Mouse (Mus musculus) erythroid progenitor cell, adult 5-6 weeks (primary cell): ENCODE measurements at regions not wholly inside any gene's neighbourhood (a gene's known extent, or its start where the extent isn't known, plus 50 kb on each side); places are given as distances from the start of the nearest gene placed in this dataset.

Experiments used
- ATAC-seq: replicated peaks from 2 replicates; pipeline ENCODE4 v1.8.0; 2016; ENCODE audit warnings: moderate number of reproducible peaks, mild to moderate bottlenecking, moderate TSS enrichment, inconsistent platforms; ENCODE audit not compliant: poor library complexity, low FRiP score, severe bottlenecking

DNA sequence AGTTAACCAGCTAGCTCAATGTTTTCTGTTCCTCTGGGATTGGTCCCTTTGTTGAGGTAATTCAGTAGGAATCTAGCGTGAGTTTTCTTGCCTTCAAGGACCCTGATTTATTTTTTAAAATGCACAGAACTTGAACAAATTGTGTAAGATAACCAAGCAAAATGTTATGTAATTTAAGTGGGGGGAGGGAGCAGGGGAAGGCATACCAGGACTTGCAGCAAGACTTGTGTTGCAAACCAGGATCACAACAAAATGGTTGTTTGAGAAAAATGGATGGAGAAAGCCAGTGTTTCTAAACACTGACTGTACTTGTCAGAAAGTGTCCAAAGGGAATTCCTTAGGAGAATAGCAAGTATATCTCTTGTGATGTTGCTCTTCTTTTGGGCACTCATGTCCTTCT lies 120.5 kb upstream of the Klf6 start:
- no peak for ATAC-seq

DNA sequence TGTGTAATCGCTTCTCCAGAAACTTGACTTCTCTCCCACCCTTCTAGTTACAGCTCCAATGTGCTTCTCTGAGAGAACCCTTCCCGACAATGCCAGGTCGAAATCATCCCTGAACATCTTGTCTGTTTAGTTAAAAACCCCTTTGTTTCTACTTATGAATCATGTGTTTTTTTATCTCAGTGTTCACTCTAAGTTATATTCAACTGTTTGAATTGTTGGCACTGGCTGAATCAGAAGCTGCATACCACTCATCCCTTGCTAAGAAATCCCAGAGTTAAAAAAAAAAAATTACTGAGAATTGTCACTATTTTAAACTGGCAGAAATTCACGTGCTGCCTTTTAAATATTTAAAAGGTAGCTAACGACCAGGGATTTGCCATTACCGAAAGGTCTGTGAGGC lies 116.3 kb upstream of the Klf6 start:
- no peak for ATAC-seq

DNA sequence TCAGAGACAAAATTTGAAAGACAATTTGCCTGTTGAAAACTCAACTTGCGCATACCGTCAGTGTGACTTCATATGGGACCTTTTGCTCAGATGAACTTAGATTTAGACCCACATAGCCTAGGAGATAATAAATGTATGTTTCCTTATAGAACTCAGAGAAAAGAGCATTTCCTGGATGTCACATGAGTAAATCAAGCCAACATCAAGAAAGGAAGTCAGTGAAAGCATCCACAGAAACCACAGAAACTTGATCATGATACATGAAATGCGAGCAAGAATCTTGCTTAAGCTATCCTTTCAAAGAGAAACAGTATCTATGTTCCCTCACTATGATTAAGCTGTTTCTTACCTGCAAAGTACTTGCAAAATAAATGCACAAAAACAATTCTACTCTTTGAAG lies 104.1 kb upstream of the Klf6 start:
- ATAC-seq = no peak

DNA sequence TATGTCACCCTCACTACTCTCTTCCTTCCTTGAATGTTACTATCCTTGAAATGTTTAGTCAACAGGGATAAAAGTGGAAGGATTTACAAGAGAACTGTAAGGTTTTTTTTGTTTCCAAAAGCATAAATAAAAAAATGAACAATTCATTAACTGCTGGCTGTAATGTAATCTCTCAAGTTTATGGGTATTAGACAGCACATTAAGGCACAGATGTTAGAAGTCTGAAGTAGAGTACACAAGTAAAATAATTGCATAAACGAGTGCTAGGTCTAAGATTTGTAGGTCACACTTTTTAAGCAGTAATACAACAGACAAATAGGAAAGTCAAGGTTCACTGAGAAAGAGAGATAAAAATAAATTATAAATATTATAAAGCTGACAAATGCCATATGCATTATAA lies 103.3 kb upstream of the Klf6 start:
- ATAC-seq = no peak

DNA sequence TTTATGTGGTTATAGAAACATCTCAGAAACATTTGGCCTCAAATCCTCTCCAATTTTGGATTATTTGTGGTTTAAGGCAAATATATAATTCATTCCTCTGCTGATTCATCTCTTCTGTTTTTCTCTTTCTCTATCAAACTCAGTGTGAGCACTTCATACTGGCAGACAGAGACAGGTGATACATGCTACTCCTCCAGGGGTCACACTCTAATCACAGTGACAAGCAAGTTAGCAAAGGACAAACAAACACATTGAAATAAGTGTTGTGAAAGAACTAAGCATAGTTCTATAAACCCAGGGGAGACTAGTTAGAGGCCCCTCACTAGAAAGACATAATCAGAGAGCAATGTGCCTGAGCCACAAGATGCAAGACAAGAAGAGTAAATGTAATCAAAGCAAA lies 101.3 kb upstream of the Klf6 start:
- ATAC-seq = no peak

DNA sequence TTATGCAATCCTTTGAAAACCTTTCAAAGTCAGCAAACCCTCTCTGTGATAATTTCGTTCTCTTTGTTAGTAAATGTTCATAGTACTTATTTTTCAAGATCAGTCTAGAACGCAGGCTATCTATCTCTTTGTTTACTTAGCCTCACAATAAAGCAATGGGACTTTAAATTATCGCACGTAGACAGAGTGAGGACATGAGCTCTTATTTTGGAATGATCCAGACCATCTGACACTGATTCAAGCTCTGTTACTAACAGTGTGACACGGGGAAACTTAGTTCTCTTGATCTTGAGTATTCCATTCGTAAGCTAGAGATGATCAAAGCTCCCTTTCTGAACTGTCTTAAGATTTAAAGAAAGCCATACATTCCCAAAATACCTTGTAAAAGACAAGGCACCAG lies 94.9 kb upstream of the Klf6 start:
- ATAC-seq = no peak

DNA sequence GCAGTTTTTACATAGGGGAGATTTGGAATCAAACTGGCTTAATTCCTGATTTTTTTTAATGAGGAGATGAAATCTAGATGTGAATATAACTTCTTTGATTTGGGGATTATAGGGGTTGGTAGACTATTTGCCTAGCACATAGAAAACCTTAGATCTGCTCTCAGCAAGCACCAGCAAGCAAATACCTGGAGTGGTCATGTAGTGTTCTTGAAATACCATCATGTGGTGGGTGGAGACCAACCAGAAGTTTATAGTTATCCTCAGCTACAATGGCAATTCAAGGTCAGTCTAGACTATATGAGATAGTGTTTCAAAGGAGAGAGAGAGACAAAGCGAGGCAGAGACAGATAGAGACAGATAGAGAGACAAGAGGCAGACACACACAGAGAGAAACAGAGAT lies 94.1 kb upstream of the Klf6 start:
- no peak for ATAC-seq

DNA sequence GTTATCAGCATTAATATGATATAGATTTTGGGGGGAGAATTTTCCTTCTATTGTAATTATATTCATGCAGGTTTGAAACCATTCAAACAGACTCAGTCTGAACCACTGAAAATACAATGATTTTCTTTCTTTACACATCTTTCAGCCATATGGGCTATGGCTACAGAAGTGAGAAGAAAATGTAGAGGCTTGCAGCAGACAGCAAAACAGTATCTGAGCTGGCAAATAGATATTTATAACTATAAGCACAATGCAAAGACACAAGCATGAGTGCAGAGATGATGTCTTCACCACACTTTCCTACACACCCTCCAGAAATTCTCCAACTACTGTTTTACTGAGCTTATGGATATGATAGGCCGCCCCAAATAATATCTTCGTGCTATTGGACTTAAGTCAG lies 92.6 kb upstream of the Klf6 start:
- no peak for ATAC-seq

DNA sequence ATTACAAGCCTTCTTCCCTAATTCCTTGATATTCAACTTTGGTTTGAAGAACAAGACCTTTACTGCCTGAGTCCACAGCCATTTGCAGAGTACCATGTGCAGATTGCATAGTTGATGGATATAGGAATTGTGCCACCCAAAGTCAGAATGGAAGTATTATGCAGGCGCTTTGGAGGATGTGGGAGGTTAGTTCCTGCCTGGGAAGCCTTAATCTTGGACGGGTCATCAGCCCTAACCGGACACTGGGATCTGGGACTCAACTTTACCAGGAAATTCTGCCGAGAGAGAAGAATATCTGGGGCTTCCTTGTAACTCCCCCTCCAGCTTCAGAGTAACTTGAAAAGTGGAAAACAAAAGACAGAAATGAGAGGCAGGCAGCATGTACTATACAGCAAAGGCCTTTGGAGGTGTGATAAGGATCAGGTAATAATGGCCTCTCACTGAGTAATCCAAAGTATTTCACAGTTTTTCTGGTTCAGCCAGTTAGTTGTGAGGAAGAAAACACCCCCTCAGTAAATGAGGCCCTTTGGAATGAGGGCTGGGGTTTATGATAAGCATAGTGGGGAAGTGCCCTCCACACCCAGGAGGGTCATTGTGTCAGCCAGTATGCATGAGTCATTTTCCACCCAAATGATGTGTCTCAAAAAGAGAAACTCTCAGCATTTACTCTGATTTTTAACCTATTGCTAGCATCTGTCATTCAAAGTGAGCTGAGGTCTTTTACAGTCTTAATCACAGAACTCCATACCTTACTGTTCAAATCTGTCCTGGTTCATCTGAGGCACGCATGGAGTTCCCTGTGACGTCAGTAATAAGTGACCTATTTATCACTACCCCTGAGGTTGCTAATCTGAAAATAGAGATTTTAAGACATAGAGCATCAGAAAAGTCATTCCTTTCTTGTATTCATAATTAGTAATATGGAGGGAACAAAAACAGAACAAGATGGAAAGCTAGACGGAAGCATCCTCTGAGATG lies 91.7 kb upstream of the Klf6 start:
- ATAC-seq = no peak

DNA sequence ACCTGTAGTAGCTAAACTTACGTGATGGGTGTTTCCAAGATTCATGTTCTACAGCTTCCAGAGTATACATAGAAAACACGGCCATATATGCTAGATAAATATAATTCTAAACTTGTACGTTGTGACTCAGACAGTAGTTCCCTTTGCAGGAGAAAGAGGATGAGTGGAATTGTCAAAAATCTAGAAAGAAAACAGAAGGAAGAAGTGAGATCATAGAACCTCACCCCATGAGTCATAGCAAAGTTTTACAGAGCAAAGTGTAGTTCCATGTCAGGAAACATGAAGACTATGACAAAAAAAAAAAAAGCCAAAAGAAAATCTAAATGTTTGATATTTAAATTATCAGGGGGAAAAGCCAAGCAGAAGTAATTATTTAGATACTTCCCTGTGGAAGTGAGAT lies 87.5 kb upstream of the Klf6 start:
- no peak for ATAC-seq

DNA sequence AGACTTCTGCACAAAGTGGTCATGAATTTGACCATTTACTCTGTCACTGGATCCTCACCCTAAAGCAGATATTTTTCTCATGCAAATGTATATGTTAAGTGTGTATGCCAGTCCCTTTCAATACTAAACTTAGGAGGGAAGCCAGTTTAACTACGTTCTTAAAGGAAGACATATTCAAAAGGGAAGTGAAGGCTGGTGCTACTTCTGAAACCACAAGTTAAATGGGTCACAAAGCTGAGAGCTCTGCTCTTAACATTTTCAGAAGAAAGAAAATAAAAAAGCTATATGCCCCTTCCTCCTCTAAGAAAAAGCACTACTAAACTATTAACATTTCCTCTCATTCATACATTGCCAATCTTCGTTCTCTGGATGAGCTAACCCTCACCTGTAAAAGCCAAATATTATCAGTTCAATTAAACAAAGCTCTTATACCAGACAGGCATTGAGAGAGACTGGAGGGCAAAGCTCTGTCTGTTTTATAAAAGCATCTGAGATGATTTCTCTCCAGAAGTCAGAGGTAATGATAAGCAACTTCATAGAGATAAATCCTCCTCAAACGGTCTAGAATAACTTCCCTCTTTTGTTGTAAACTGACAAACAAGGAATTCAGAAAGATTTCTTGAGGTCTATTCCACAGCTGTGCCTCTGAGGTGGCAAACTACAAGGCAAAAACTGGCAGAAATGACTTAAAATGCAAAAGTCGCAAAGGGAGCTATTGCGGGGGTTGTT lies 82.7 kb upstream of the Klf6 start:
- no peak for ATAC-seq

DNA sequence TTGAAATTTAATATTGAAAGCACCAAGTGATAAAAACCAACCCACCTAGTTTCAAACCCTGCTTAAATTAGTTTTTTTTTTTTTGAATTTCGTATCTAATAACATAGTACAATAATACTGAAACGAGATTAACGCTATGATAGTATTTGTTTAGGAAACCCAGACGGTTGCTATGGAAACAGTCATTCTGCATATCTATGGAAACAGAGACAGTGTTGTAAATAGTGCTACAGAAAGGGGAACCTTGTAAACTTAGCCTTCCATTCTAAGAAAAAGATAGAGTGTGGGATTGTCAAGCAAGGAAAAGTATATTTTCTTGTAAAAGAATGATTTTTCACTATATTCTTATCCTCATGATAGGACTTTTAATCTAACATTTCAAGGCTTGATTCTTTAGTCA lies 81.9 kb upstream of the Klf6 start:
- no peak for ATAC-seq

DNA sequence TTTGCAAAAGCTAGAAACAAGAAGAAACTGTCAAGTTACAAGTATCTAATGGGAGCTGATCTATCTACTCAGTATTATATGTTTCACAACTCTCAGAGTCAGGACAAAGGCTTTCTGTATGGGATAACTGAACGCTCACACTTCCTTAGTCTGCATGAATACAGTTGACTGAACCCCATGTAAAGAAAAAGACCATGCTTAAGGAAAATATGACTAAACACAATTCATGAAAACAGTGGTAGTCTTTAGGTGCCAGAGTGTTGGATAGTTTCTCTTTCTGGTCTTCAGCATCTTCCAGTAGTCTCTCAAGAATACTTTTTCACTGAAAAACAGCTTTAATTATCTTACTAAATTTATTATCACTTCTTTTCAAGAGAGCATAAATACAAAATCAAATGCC lies 78.7 kb upstream of the Klf6 start:
- ATAC-seq = no peak

DNA sequence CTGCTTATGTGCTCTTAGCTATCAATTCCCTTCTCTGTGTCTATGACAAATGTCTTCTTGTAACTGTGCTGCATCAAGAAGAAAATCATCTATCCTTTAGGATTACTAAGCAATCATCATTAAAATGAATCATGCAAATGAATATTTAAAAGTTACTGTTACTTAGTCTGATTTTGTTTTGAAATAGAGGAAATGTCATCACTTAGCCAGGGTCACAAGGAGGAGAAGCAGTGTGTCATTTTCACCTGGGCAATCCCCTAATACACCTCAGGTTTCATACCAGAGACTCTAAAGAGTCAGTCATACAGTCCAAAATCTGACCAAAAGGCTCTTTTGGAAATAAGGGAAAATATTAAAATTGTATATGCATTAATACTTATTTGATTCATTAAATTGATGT lies 74.2 kb upstream of the Klf6 start:
- ATAC-seq = no peak

DNA sequence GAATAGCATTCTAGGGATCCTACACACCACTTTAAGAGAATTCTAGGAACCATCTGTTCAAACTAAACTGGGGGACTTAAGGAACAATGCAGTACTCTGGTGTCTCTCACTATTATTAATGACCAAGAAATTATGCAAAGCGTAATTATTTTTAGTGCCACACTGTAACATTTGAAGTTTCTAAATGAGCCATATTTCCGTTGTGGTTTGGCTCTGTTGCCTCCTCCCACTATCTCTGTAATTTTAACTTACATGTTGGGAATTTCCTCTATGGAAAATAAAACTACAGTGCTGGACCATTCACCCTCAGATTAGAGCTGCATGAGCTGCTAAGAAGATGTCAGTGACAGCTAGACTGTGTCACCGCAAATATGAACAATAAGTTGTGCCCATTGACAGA lies 72.0 kb upstream of the Klf6 start:
- ATAC-seq = no peak

DNA sequence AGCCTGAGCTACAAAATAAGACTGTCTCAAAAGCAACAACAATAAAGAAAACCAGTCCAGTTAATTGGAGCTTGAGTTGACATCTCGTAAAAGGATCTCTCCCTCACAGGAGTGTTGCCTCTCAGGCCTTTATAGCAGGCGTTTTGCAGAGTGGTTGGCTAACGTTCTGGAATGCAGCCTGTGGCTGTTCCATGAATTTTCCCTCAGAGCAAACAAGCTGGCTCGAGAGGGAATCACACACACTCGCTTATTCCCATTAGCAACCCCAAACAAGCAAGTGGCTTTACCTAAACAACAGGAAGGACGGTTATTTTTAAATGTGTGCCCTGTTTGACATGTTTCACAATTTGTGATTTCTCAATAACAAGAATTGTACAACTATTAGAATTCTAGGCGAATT lies 59.2 kb upstream of the Klf6 start:
- ATAC-seq = no peak

DNA sequence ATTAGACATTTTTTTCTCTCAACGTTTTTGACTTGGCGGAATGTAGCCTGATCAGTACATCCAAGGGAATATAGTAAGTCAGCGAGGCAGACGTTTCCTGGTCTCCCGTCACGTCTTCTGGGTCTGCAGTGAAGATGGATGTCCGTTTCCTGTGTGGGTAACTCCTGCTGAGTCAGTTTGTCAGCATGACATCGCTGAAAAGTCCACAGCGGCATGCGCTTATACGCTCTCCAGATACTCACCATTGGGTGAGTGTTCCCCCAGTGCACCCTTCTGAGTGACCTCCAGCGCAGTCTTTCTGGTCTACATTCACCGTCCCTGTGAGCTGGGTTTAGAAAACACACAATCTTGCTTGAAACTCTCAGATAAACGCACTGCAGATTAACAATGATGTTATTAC lies 58.5 kb upstream of the Klf6 start:
- ATAC-seq = no peak

DNA sequence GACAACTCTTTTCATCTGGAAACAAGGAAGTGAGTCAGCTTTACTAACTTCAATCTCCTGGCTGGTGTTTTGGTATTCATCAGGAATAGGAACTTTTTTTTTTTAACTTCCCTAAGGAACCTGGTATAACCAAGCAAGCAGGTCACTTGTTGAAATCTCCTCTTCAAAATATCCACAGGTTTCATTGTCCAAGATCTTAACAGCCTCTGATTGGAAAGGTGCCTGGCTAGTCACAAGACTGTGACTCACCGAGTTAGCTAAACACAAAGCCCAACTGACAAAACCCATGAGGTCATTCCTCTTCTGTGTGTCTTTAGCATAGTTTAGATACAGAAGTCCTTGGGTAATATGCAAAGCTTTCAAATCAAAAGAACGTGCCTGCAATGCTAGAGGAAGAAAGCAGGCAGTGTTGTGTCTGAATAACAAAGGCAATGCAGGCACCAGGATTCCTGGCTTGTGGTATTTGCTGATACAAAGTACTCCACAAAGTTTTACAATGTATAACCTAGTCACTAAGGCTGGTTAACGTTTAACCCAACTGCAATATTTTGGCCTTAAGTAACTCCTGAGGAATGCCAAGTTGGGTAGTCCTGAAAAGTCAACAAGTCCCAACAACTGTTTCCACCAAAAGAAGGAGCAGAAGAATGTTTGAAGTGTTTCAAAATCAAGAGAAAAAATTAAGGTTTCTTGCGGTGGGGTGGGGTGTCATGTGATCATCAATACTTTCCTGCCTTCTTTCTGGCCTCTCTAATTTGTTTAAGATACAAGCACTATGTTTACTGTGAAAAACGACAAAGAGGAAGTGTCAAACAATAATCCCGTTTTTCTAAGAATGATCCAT lies 57.5 kb upstream of the Klf6 start:
- ATAC-seq = no peak

DNA sequence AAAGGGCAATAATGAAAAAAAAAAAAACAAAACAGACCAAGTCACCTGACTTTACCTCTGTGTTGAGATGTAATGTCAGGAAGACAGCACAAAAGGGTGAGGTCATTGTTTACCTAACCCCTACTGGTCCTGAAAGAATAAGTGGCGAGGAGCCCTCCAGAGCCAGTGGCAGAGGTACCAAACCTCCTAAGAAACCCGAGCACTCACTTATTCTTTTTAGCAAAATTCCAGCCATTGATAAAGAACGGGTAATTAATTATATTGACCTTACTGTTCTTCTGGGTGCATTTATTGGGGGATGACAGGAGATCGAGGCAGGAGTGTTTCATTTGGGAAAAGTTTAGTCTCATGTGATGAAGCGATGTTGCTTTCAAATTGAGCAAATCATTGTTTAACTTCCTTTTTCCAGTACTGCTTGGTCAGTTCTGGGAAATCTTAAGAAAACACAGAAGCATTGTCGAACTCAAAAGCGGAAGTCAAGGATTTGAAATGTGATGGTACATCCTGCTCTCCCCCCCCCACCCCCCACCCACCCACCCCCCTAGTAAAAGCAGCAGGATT lies 56.8 kb upstream of the Klf6 start:
- ATAC-seq = no peak

DNA sequence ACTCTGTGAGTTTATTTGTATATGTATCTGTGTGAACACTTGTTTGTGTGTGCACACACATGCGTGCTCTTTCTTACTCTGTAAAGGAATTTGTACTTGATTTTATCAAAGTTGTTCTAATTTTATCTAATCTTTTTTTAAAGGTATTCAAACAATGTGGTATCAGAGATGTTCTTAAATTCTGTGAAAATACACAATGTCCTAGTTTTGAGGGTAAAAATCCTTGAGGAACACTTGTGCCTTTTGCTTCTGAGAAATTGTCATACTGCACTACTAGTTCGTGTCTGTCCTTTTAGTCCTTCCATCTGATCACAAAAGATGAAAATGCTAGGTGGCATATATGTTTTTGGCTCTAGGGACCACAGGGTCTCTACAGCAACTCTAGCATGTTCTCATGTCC lies 52.9 kb upstream of the Klf6 start:
- ATAC-seq = no peak
